Mouse (Mus musculus) T-helper 2 cell (primary cell): ENCODE results near the gene Gria1.

Experiments used
- in situ Hi-C: fragments of 300-600 bp; cut with MboI, MseI; formaldehyde crosslinking; loops from one replicate; pipeline ENCODE4 v1.15.1; 2025; ENCODE audit warnings: high pct_unique_total_duplicates

Gria1 gene

GRCm38 (mm10) chr11:57011024-57011690, at the start of gene Gria1:
TSS of gene Gria1 (plus strand) at chr11:57011387.
- in situ Hi-C loops: no loop called here

DNA sequence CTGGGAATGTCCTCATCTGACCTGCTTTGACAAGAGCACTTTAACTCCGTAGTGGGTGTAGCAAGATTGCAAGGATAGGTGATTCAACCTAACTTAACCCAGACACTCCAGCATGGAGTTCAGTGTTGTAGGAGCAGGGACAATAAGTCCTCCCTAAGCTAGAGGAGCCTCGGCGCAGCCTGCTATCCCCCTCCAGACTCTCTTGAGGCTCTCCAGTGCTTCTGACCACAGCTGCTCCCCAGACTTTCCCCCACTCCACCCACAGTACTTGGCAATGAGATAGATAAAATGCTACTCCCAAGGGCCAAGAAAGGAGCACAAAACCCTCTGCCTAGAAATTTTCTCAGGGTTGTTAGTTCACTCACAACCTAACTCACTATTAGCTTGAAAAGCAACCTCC, 49.4 kb upstream of the Gria1 start:
- in situ Hi-C loops: no loop called here

GRCm38 (mm10) chr11:56972814-56973213, 38.4 kb upstream of the Gria1 start:
- in situ Hi-C loops: no loop called here

DNA sequence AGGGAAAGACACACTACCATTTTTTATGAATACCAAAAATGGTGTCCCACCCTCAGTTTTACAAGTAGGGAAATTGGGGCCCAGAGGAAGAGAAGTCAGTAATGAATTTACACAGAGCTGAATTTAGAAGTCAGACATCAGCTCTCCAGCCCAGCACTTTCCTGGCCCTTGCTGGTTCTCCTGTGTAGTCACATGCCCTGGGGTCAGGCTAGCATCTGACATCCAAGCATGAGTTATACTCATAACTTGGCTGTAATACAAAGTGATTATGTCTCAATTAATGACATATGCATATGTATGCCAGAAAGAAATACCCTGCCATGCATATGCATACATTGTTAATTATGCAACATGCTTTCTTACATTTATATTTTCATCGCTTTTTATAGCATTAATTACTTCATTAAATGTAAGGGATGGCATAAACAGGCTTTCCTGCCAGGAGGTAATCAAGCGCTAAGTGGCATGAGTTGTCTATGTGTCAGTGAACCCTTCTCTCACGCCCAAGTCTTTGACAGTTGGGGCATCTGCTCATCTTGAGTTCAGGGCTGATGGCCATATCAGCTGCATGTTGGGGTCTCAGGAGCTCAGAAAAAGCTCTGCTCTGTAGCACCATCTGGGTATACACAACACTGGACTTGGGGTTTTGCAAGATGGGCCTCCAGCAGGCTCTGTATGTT, 26.7 kb upstream of the Gria1 start:
- in situ Hi-C loops: no loop called here

DNA sequence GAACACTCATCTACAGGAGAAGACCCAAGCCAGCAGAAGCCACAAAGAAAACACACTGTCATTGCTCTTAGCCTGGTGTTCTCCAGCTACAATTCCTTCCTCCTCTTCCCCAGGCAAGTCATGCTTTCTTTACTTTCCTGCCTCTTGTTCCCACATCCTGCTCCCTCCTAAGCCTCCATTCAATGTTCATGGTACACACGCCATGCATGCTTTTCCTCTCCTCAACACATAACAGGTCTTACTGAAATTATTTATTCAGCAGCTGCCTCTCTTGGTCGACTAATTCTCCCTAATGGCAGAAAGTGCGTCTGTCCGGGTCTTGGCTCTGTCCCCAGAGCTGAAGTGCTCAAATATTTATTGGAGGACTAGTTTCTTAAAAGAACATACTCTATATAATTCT, 25.7 kb upstream of the Gria1 start:
- in situ Hi-C loops: no loop called here

GRCm38 (mm10) chr11:56999601-57000001, 11.6 kb upstream of the Gria1 start:
- in situ Hi-C loops: no loop called here

DNA sequence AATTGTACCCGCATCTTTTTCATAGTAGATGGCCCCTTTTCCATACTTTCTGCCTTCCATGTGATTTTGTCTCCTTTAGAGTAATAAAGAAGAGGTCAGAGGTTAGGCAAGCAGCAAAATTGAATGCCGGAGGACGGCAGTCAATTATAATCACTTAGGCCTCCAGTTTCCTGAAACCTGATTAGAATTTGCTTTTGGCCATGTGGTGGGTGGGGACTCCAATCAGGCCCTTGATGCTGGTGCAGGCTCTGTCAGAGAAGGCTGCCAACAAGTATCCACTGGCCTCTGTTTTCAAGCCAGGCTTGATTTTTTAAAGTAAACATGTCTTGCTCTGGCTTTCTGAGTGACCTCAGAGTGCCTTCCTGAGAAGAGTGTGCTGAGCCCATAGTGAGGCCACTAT, 6.6 kb upstream of the Gria1 start:
- in situ Hi-C loops: no loop called here

DNA sequence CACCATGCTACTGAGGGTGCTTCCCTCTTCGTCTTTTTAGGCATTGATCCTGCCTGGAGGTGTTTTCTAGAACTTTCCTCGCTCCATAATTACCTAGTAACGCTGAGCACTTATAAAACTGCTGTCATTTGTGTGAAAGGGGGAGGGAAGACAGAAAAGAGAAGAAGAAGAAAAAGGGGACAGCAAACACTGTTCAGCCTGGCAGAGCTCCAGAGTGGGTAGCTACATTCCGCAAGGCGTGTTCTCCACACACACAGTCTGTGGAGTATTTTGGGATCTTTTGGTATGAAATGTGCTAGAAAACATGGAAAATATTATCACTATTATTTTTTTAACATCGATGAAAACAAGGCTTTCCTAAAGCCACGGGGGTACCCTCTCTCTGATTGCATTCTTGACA, 5.8 kb upstream of the Gria1 start:
- in situ Hi-C loops: no loop called here

DNA sequence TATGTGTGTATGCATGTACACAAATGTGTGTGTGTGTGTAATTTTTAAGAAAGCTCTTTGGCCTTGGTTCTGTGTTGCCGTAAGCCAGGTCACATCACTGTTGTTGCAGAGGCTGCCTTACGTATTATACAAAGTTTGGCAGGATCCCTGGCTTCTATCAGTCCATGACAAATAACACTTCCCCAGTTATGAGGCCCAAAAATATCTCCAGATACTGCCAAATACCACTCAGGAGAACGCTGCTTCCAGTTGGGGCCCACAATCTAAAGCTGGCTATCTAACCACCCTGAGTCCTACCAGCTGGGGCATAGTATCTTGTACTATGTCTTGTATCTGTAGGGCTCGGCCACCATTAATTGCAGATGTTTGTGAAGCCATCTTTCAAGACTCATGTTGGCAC, 3.4 kb upstream of the Gria1 start:
- in situ Hi-C loops: no loop called here

DNA sequence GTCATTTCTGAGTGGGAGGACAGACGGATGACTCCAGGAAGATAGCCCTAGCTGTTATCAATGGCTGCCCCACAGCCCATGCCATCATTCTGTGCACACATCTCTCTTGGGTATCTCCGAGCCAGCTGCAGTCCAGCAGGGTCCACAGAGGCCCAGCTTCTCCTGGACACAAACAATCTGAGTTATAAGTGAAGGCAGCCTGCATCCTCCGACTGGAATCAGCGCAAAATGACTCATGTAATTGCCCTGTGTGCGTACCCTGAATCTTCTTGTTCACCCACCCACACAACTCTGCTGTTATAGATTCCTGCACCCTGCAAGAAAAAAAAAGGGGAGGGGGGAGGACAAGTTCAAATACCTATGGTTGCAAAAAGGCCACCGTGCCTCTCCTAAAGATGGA, 576 bp upstream of the Gria1 start:
- in situ Hi-C loops: no loop called here

GRCm38 (mm10) chr11:57011691-57012039, 478 bp downstream of the Gria1 start:
- in situ Hi-C loops: no loop called here

DNA sequence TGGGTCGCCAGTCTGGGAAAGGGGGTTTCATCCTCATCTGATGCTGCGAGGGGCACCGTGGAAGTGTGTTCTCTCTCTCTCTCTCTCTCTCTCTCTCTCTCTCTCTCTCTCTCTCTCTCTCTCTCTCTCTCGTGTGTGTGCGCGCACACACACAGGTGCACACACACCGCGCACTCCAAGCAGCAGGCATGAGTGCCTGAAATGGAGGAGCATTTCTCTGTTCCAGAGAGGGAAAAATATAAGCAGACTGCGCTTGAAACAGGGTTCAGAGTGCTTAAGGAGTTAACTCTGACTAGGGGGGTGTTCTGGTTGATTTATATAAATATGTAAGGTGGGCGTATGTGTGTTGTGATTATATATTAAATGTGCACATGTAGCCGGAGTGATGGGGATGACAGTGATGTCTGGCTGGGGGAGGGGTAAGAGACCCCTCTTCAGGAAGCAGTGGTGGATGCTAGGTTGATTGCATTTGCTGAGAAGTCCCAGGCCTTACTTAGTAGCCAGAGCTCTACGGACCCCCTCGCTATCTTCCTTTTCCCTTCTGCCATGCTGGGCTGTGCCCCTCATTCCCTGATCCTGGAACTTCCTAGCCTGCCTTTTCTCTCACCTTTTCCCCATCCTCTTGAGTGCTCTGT, 1.2 kb downstream of the Gria1 start:
- in situ Hi-C loops: no loop called here

DNA sequence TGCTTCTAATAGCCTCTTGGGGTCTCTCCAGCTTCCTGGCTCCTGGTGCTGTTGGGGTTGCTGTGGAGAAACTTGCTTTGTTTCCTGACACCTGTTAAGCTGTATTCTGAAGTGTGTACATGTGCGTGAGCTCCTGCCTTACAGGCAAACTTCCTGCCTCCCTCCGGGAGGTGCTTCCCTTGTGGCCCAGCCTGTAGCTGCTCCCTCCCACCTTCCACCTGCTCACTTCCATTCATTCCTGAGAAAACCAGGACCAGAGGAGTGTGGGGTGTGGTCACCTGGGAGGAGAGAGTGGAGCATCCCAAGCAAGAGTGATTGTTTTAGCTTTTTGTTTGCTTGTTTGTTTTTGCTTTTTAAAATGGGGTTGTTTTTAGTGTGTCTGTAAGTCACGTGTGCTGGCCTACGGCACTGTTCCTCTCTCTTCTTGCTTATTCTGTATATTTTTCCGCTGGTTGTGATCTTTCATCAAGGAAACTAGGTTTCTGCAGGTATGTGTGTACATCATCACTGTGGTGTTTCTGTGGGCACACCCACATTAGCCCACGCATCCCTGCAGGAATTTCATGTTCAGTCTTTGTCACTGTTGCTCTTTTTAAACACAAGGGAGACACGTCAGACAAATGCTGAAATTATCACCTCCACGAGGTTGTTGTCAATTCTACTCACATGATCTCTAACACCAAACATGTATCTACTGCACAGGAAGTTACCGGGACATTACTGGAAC, 2.4 kb downstream of the Gria1 start:
- in situ Hi-C loops: no loop called here

GRCm38 (mm10) chr11:57014396-57014795, 3.2 kb downstream of the Gria1 start:
- in situ Hi-C loops: no loop called here

GRCm38 (mm10) chr11:57018536-57018935, 7.3 kb downstream of the Gria1 start:
- in situ Hi-C loops: no loop called here

DNA sequence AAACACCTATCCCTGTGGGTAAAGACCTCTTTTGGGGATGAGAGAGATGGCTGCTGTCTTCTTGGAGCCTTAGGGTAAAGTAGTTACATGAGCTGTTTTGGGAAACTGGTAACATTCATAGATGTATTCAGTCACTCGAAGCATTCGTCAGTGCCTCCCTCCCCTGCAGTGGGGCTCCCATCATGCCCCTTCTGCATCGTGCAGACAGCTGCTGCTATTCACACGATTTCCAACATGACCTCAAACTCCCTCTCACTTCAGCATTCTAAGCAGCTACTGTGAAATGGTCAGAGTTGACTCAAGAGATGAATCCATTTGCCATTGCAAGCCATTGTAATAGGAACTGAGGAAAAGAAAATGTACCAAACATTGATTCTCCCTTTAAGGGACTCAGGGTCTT, 11.2 kb downstream of the Gria1 start:
- in situ Hi-C loops: no loop called here

- in situ Hi-C loops: no loop called here
Observed at GRCm38 (mm10) chr11:57030448-57030847, 19.3 kb downstream of the Gria1 start.

DNA sequence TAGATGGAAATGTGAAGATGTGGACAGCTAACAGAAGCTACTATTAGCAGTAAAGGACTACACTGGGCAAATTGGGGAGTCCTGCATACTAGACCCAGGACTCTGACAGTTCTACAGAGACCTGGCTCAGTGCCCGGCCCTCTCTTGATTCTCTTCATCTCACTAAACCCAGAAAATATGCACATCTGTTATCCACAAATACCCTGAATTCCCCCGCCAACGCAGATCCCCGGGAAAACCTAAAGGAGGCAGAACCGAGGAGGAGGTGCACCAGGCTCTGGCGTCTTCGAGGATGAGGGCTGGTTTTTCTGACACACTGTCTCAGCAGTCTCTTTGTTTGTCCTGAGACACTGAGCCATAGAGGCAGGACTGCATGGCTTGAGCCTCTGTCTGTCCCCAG, 27.6 kb downstream of the Gria1 start:
- in situ Hi-C loops: no loop called here

DNA sequence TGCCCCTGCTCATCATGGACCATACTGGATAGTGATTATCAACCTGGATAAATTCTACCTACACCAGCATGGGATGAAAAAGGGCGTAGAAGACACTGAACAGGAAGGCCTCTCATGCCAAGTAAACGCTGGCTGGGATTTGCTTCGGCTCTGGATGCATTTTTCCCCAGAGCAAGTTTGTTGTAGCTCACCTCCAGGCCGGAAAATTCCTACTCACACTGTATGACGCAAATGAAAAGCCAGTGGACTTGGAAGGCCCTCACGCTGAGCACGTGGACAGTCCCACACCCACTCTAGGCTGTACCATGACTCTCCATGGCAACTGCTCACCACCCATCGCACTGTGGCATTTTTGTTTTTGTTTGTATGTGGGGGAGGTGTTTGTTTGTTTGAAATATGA, 28.1 kb downstream of the Gria1 start:
- in situ Hi-C loops: no loop called here

GRCm38 (mm10) chr11:57042057-57042456, 30.9 kb downstream of the Gria1 start:
- in situ Hi-C loops: no loop called here

DNA sequence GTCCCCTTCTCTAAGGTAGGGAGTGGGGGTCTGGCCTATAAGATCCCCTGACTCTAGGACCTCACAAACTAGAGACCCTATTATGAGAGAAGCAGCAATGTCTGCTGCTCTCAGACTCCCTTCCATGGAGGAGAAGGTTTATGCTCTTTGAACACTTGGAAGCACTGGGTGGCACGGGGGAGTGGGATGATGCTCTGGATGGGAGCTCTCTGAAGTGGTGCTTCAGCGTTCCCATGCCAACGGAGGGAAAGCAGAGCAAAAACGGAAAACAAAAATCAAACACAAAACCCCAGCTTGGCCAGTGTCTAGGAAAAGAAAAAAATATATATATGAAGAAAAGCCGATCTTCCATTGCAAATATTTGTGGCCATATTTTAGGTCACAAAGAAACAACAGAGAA, 33.0 kb downstream of the Gria1 start:
- in situ Hi-C loops: no loop called here
